ENCODE assay signal across 10 mouse cellular contexts in genomic region chr2:69531528-69532055, GRCm38 (mm10). TPM values are rescaled to one million over a fixed set of nuclear protein-coding genes. Genes with fewer than 3 reads are reported as not detected.
DNase-seq lines count a peak whose midpoint lies in the region; ATAC-seq lines count a peak whose summit lies in the region.
"Had no signal": no experiment of that assay in that cellular context is flagged by ENCODE, and none has a peak within 500 bp of the region (broad histone marks: within the 10 kb centered on the region; RNA-seq: fewer than 3 reads in every experiment).

No protein-coding gene starts in this region.

- no peaks in the 10 kb centered on the region for H3K9me3 ChIP-seq in embryonic facial prominence, embryonic 12.5 days
- H3K9me3 ChIP-seq in hindbrain, embryonic 14.5 days (ENCODE audit: control insufficient read depth, low read length), result no peaks in the 10 kb centered on the region
- H3K9me3 ChIP-seq in stomach, embryonic 16.5 days (replicated peaks; ENCODE audit: control insufficient read depth, low read length), result no peaks in the 10 kb centered on the region

- no peak overlapping the region for H3K27ac ChIP-seq in embryonic facial prominence, embryonic 12.5 days
- H3K27ac ChIP-seq in hindbrain, embryonic 14.5 days, result no peak overlapping the region
- H3K27ac ChIP-seq in stomach, embryonic 16.5 days (ENCODE audit: low read length), result no peak overlapping the region

- no peaks in the 10 kb centered on the region for H3K36me3 ChIP-seq in embryonic facial prominence, embryonic 12.5 days
- no peaks in the 10 kb centered on the region for H3K36me3 ChIP-seq in hindbrain, embryonic 14.5 days (replicated peaks; ENCODE audit: control insufficient read depth, insufficient read depth)
- H3K36me3 ChIP-seq in stomach, embryonic 16.5 days (ENCODE audit: control insufficient read depth, insufficient read depth, low read length), result no peaks in the 10 kb centered on the region

- DNase-seq in retina, postnatal 1 day, result peak; percentile 74
- no peak for DNase-seq in retina, embryonic 14.5 days (ENCODE audit: low spot score)
- no peak for DNase-seq in hindbrain, embryonic 14.5 days (ENCODE audit: low spot score)
- no peak for DNase-seq in adrenal gland, postnatal 14 days
- no peak for DNase-seq in ovary, adult 18-20 months (ENCODE audit: low spot score)
- no peak for DNase-seq in adrenal gland, postnatal 10 days
- DNase-seq: kidney, adult 18-20 months had no signal

- H3K4me2 ChIP-seq in embryonic facial prominence, embryonic 12.5 days (replicated peaks), result no peak overlapping the region
- H3K4me2 ChIP-seq in hindbrain, embryonic 14.5 days (replicated peaks), result no peak overlapping the region
- no peak overlapping the region for H3K4me2 ChIP-seq in stomach, embryonic 16.5 days (ENCODE audit: low read depth, low read length)

- no peak overlapping the region for H3K4me3 ChIP-seq in embryonic facial prominence, embryonic 12.5 days
- H3K4me3 ChIP-seq in hindbrain, embryonic 14.5 days (replicated peaks; ENCODE audit: low read length), result no peak overlapping the region
- no peak overlapping the region for H3K4me3 ChIP-seq in stomach, embryonic 16.5 days (replicated peaks; ENCODE audit: low read length)

- no peaks in the 10 kb centered on the region for H3K27me3 ChIP-seq in embryonic facial prominence, embryonic 12.5 days
- H3K27me3 ChIP-seq in hindbrain, embryonic 14.5 days (ENCODE audit: control insufficient read depth, insufficient read depth, low read length), result no peaks in the 10 kb centered on the region
- no peaks in the 10 kb centered on the region for H3K27me3 ChIP-seq in stomach, embryonic 16.5 days (ENCODE audit: control insufficient read depth, insufficient read depth, low read length)

- 17% methylated on average over 3 of the region's 3 CpGs for WGBS in embryonic facial prominence, embryonic 12.5 days
- WGBS in hindbrain, embryonic 14.5 days, result 20% methylated on average over 3 of the region's 3 CpGs
- WGBS in stomach, embryonic 16.5 days, result 48% methylated on average over 3 of the region's 3 CpGs

- no peak overlapping the region for H3K9ac ChIP-seq in embryonic facial prominence, embryonic 12.5 days
- H3K9ac ChIP-seq in hindbrain, embryonic 14.5 days, result no peak overlapping the region
- no peak overlapping the region for H3K9ac ChIP-seq in stomach, embryonic 16.5 days (ENCODE audit: low read length)

- 0 out of 2 replicates have a peak, but pooled peaks have one; percentile 58 for ATAC-seq in embryonic facial prominence, embryonic 12.5 days (ENCODE audit: insufficient number of reproducible peaks, insufficient read depth, low FRiP score, low TSS enrichment)
- ATAC-seq in hindbrain, embryonic 14.5 days (ENCODE audit: low FRiP score), result peak; percentile 77; the same call in 1 of the 2 replicates
- ATAC-seq in stomach, embryonic 16.5 days (ENCODE audit: insufficient read depth, low FRiP score), result peak; percentile 33; the same call in 1 of the 2 replicates

- peaks cover 8% of the 10 kb centered on the region; the same call in 1 of the 2 replicates for H3K4me1 ChIP-seq in embryonic facial prominence, embryonic 12.5 days
- H3K4me1 ChIP-seq in hindbrain, embryonic 14.5 days (replicated peaks; ENCODE audit: control insufficient read depth, insufficient read depth, low read length), result 0 out of 2 replicates have a peak, but pooled peaks cover 6% of the 10 kb centered on the region
- peaks cover 3% of the 10 kb centered on the region; the same call in 1 of the 2 replicates for H3K4me1 ChIP-seq in stomach, embryonic 16.5 days (ENCODE audit: control insufficient read depth, insufficient read depth, low read length)

RNA-seq across cellular contexts. Expression of gene Lrp2, which starts 54.3 kb away (rescaled TPM):
- 1.0 and 1.3 TPM in 2 replicates for polyA plus RNA-seq in embryonic facial prominence, embryonic 12.5 days (2016; fragmentation: Nextera tagmentation; extraction: Ambion mirVana)
- polyA plus RNA-seq in hindbrain, embryonic 14.5 days (2014; fragmentation: Nextera tagmentation; extraction: Ambion mirVana), result 1.1 and 1.7 TPM in 2 replicates
- polyA plus RNA-seq in stomach, embryonic 16.5 days (2015; fragmentation: Nextera tagmentation; extraction: Ambion mirVana), result 0.61 and 0.63 TPM in 2 replicates
- total RNA-seq in adrenal gland, postnatal 14 days (2021), result 0.78 and 0.83 TPM in 2 replicates
- 1 to 10 TPM in 1 of 2 experiments, under 1 TPM in 1; 0.75 to 1.1 TPM for total RNA-seq in adrenal gland, postnatal 10 days (2021)
- polyA plus RNA-seq: small intestine, adult 2 months had no signal
